Mouse (Mus musculus): ENCODE measurements at regions not wholly inside any gene's neighbourhood (a gene's known extent, or its start where the extent isn't known, plus 50 kb on each side); places are given as distances from the start of the nearest gene placed in this dataset.

DNA sequence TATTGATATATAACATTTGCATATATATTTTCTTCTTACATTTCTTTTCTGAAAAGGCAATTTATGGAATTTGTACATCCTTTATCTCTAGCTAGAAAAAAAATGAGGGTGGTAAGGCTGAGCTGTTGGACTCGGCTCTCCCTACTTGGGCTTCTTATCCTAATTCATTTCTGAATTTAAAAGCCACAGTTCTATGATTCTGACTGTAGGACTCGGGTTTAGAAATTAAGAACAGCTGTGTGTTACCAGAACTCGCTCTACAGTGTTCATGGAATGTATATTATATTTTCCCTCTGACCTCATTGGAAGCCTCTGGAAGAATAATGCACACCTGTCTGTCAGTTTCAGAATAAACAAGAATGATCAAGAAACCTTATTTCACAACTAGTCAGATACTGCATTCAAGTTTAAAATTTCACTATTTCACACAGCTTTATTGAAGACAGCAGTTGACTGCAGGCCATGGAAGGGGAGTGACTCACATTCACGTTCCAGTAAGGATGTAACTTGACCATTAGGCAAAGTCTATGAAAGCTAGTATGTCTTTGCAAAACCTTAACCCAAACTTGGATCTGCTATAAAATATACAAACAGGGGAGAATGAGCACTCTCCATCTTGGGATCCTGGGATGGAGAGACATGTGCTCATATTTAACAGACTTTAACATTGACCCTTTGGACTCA is 207.4 kb downstream of the Papss1 start:
- TF ChIP-seq CTCF (IDR thresholded peaks at IDR 0.05; ENCODE audit: low read depth, low read length) (no peak), GATA2 (IDR thresholded peaks at IDR 0.05; ENCODE audit: borderline replicate concordance, low read depth, low read length) (no peak), GATA1 (IDR thresholded peaks at IDR 0.05; ENCODE audit: borderline replicate concordance, low read length) (no peak), POLR2AphosphoS5 (IDR thresholded peaks at IDR 0.05; ENCODE audit: insufficient replicate concordance, low read depth, low read length) (no peak)

Measured in G1E (cell line).